Mouse (Mus musculus): Measurements from ENCODE around the gene Cenpe. TPM values are rescaled to one million over a fixed set of nuclear protein-coding genes. Genes with fewer than 3 reads are reported as not detected.

Gene Cenpe
- polyA plus RNA-seq, 1 experiment, result 13.2 TPM

GRCm38 (mm10) chr3:135290249-135290894 lies 78.0 kb downstream of the Cenpe start:
- no peaks in the 10 kb centered on the region for H3K4me1 ChIP-seq (ENCODE audit: control insufficient read depth, insufficient read depth, low read length)
- no peak overlapping the region for H3K27ac ChIP-seq (ENCODE audit: control insufficient read depth, insufficient read depth, low read depth, low read length)
- no peaks in the 10 kb centered on the region for H3K36me3 ChIP-seq (ENCODE audit: control insufficient read depth, insufficient read depth, low read length)
- TF ChIP-seq POLR2A (IDR thresholded peaks at IDR 0.05; ENCODE audit: control insufficient read depth, low read depth, low read length) (no peak), CTCF (IDR thresholded peaks at IDR 0.05; ENCODE audit: control insufficient read depth, insufficient read depth, insufficient replicate concordance, low read depth, low read length) (no peak)
- no peak overlapping the region for H3K4me3 ChIP-seq (ENCODE audit: control insufficient read depth, low read depth, low read length)
- H3K27me3 ChIP-seq (ENCODE audit: control insufficient read depth, insufficient read depth, low read length), result no peaks in the 10 kb centered on the region

GRCm38 (mm10) chr3:135293703-135294102 lies 81.4 kb downstream of the Cenpe start:
- Histone ChIP-seq H3K4me1 (ENCODE audit: control insufficient read depth, insufficient read depth, low read length) (no peaks in the 10 kb centered on the region), H3K36me3 (ENCODE audit: control insufficient read depth, insufficient read depth, low read length) (no peaks in the 10 kb centered on the region), H3K4me3 (ENCODE audit: control insufficient read depth, low read depth, low read length) (no peak overlapping the region), H3K27me3 (ENCODE audit: control insufficient read depth, insufficient read depth, low read length) (no peaks in the 10 kb centered on the region), H3K27ac (ENCODE audit: control insufficient read depth, insufficient read depth, low read depth, low read length) (no peak overlapping the region)
- no peak for TF ChIP-seq CTCF (IDR thresholded peaks at IDR 0.05; ENCODE audit: control insufficient read depth, insufficient read depth, insufficient replicate concordance, low read depth, low read length)
- no peak for TF ChIP-seq POLR2A (IDR thresholded peaks at IDR 0.05; ENCODE audit: control insufficient read depth, low read depth, low read length)

GRCm38 (mm10) chr3:135295559-135295958 lies 83.2 kb downstream of the Cenpe start:
- TF ChIP-seq CTCF (IDR thresholded peaks at IDR 0.05; ENCODE audit: control insufficient read depth, insufficient read depth, insufficient replicate concordance, low read depth, low read length) (no peak), POLR2A (IDR thresholded peaks at IDR 0.05; ENCODE audit: control insufficient read depth, low read depth, low read length) (no peak)

GRCm38 (mm10) chr3:135298560-135298959 lies 86.2 kb downstream of the Cenpe start:
- TF ChIP-seq CTCF (IDR thresholded peaks at IDR 0.05; ENCODE audit: control insufficient read depth, insufficient read depth, insufficient replicate concordance, low read depth, low read length) (no peak), POLR2A (IDR thresholded peaks at IDR 0.05; ENCODE audit: control insufficient read depth, low read depth, low read length) (no peak)
- H3K27ac ChIP-seq (ENCODE audit: control insufficient read depth, insufficient read depth, low read depth, low read length), result no peak overlapping the region
- H3K36me3 ChIP-seq (ENCODE audit: control insufficient read depth, insufficient read depth, low read length), result no peaks in the 10 kb centered on the region
- H3K4me1 ChIP-seq (ENCODE audit: control insufficient read depth, insufficient read depth, low read length), result no peaks in the 10 kb centered on the region
- no peak overlapping the region for H3K4me3 ChIP-seq (ENCODE audit: control insufficient read depth, low read depth, low read length)
- H3K27me3 ChIP-seq (ENCODE audit: control insufficient read depth, insufficient read depth, low read length), result no peaks in the 10 kb centered on the region

More at GRCm38 (mm10) chr3:135295559-135295958, 83.2 kb downstream of the Cenpe start:
- Histone ChIP-seq H3K27ac (ENCODE audit: control insufficient read depth, insufficient read depth, low read depth, low read length) (no peak overlapping the region), H3K27me3 (ENCODE audit: control insufficient read depth, insufficient read depth, low read length) (no peaks in the 10 kb centered on the region), H3K4me3 (ENCODE audit: control insufficient read depth, low read depth, low read length) (no peak overlapping the region), H3K4me1 (ENCODE audit: control insufficient read depth, insufficient read depth, low read length) (no peaks in the 10 kb centered on the region), H3K36me3 (ENCODE audit: control insufficient read depth, insufficient read depth, low read length) (no peaks in the 10 kb centered on the region)

GRCm38 (mm10) chr3:135300081-135300480 lies 87.7 kb downstream of the Cenpe start:
- H3K27ac ChIP-seq (ENCODE audit: control insufficient read depth, insufficient read depth, low read depth, low read length), result no peak overlapping the region
- no peaks in the 10 kb centered on the region for H3K27me3 ChIP-seq (ENCODE audit: control insufficient read depth, insufficient read depth, low read length)
- TF ChIP-seq CTCF (IDR thresholded peaks at IDR 0.05; ENCODE audit: control insufficient read depth, insufficient read depth, insufficient replicate concordance, low read depth, low read length), result no peak
- no peak for TF ChIP-seq POLR2A (IDR thresholded peaks at IDR 0.05; ENCODE audit: control insufficient read depth, low read depth, low read length)
- H3K4me3 ChIP-seq (ENCODE audit: control insufficient read depth, low read depth, low read length), result no peak overlapping the region
- H3K4me1 ChIP-seq (ENCODE audit: control insufficient read depth, insufficient read depth, low read length), result no peaks in the 10 kb centered on the region
- H3K36me3 ChIP-seq (ENCODE audit: control insufficient read depth, insufficient read depth, low read length), result no peaks in the 10 kb centered on the region

GRCm38 (mm10) chr3:135304060-135304459 lies 91.7 kb downstream of the Cenpe start:
- Histone ChIP-seq H3K27ac (ENCODE audit: control insufficient read depth, insufficient read depth, low read depth, low read length) (no peak overlapping the region), H3K36me3 (ENCODE audit: control insufficient read depth, insufficient read depth, low read length) (no peaks in the 10 kb centered on the region), H3K27me3 (ENCODE audit: control insufficient read depth, insufficient read depth, low read length) (no peaks in the 10 kb centered on the region), H3K4me3 (ENCODE audit: control insufficient read depth, low read depth, low read length) (no peak overlapping the region), H3K4me1 (ENCODE audit: control insufficient read depth, insufficient read depth, low read length) (peaks cover 10% of the 10 kb centered on the region)
- TF ChIP-seq POLR2A (IDR thresholded peaks at IDR 0.05; ENCODE audit: control insufficient read depth, low read depth, low read length) (no peak), CTCF (IDR thresholded peaks at IDR 0.05; ENCODE audit: control insufficient read depth, insufficient read depth, insufficient replicate concordance, low read depth, low read length) (no peak)

GRCm38 (mm10) chr3:135304566-135304965 lies 92.2 kb downstream of the Cenpe start:
- Histone ChIP-seq H3K36me3 (ENCODE audit: control insufficient read depth, insufficient read depth, low read length) (no peaks in the 10 kb centered on the region), H3K4me3 (ENCODE audit: control insufficient read depth, low read depth, low read length) (no peak overlapping the region), H3K27me3 (ENCODE audit: control insufficient read depth, insufficient read depth, low read length) (no peaks in the 10 kb centered on the region), H3K27ac (ENCODE audit: control insufficient read depth, insufficient read depth, low read depth, low read length) (no peak overlapping the region), H3K4me1 (ENCODE audit: control insufficient read depth, insufficient read depth, low read length) (peaks cover 10% of the 10 kb centered on the region)
- TF ChIP-seq POLR2A (IDR thresholded peaks at IDR 0.05; ENCODE audit: control insufficient read depth, low read depth, low read length) (no peak), CTCF (IDR thresholded peaks at IDR 0.05; ENCODE audit: control insufficient read depth, insufficient read depth, insufficient replicate concordance, low read depth, low read length) (no peak)
